Comparison of ENCODE assay signal across 8 mouse cellular contexts in genomic region chr10:80259861-80260641, GRCm38 (mm10). TPM values are rescaled to one million over a fixed set of nuclear protein-coding genes. Genes with fewer than 3 reads are reported as not detected.
DNase-seq lines count a peak whose midpoint lies in the region; ATAC-seq lines count a peak whose summit lies in the region.

No protein-coding gene starts in this region.

- no peaks in the 10 kb centered on the region for H3K9me3 ChIP-seq in limb, embryonic 13.5 days

- DNase-seq in lung, adult 18-20 months, result peak; percentile 29 to 36
- no peak for DNase-seq in lung, postnatal 14 days
- peak; percentile 54 for DNase-seq in embryo, embryonic 9.5 days (ENCODE audit: extremely low spot score)
- DNase-seq in gastrocnemius, postnatal 4 days (ENCODE audit: low spot score in 2 of 2), result peak; percentile 63 to 82
- DNase-seq in kidney, adult 8-10 months, result peak; percentile 81
- peak; percentile 58 for DNase-seq in neural tube, embryonic 10.5 days (ENCODE audit: extremely low spot score, low spot score)

- no peaks in the 10 kb centered on the region for H3K27me3 ChIP-seq in limb, embryonic 13.5 days

- peaks cover 31% of the 10 kb centered on the region for H3K4me1 ChIP-seq in limb, embryonic 13.5 days

- 7% methylated on average over 19 of the region's 19 CpGs for WGBS in limb, embryonic 13.5 days

- H3K4me2 ChIP-seq in limb, embryonic 13.5 days (replicated peaks), result peak overlapping the region; percentile 93

- H3K4me3 ChIP-seq in limb, embryonic 13.5 days, result peak overlapping the region; percentile 55

- no peak for ATAC-seq in limb, embryonic 13.5 days (ENCODE audit: low FRiP score, low read depth)
- no peak for ATAC-seq in megakaryocyte-erythroid progenitor cell, adult 5-6 weeks (replicated peaks; ENCODE audit: low FRiP score, low TSS enrichment, poor library complexity, severe bottlenecking)

- H3K9ac ChIP-seq in limb, embryonic 13.5 days, result peak overlapping the region; percentile 75

- peak overlapping the region; percentile 97 for H3K27ac ChIP-seq in limb, embryonic 13.5 days

- peaks cover 43% of the 10 kb centered on the region for H3K36me3 ChIP-seq in limb, embryonic 13.5 days

RNA-seq across cellular contexts. Expression of gene Gamt, which starts 0.8 kb away (rescaled TPM):
- total RNA-seq in gastrocnemius, postnatal 4 days (2021), result 100 to 1,000 TPM; 446 to 545 TPM
- 57.1 and 58.4 TPM in 2 replicates for polyA plus RNA-seq in limb, embryonic 13.5 days (2015; fragmentation: Nextera tagmentation; extraction: Ambion mirVana)
- 1.2 and 1.7 TPM in 2 replicates for total RNA-seq in megakaryocyte-erythroid progenitor cell, adult 5-6 weeks (2014; fragmentation: Nextera tagmentation)
- 2.1 and 3.0 TPM in 2 replicates for total RNA-seq in megakaryocyte-erythroid progenitor cell, adult 5-6 weeks (2017)

RNA-seq across cellular contexts. Expression of gene Dazap1, which starts 1.2 kb away (rescaled TPM):
- 100 to 1,000 TPM in 1 of 2 experiments, 10 to 100 TPM in 1; 98.9 to 112 TPM for total RNA-seq in gastrocnemius, postnatal 4 days (2021)
- 64.9 and 67.9 TPM in 2 replicates for polyA plus RNA-seq in limb, embryonic 13.5 days (2015; fragmentation: Nextera tagmentation; extraction: Ambion mirVana)
- total RNA-seq in megakaryocyte-erythroid progenitor cell, adult 5-6 weeks (2014; fragmentation: Nextera tagmentation), result 152 and 163 TPM in 2 replicates
- total RNA-seq in megakaryocyte-erythroid progenitor cell, adult 5-6 weeks (2017), result 269 and 335 TPM in 2 replicates

RNA-seq across cellular contexts. Expression of gene Ndufs7, which starts 11.1 kb away (rescaled TPM):
- 100 to 1,000 TPM; 327 to 331 TPM for total RNA-seq in gastrocnemius, postnatal 4 days (2021)
- 298 and 306 TPM in 2 replicates for polyA plus RNA-seq in limb, embryonic 13.5 days (2015; fragmentation: Nextera tagmentation; extraction: Ambion mirVana)
- 196 and 302 TPM in 2 replicates for total RNA-seq in megakaryocyte-erythroid progenitor cell, adult 5-6 weeks (2014; fragmentation: Nextera tagmentation)
- total RNA-seq in megakaryocyte-erythroid progenitor cell, adult 5-6 weeks (2017), result 103 and 168 TPM in 2 replicates

RNA-seq across cellular contexts. Expression of gene Rps15, which starts 32.2 kb away (rescaled TPM):
- total RNA-seq in gastrocnemius, postnatal 4 days (2021), result 1,000 to 10,000 TPM; 1,165 to 1,300 TPM
- polyA plus RNA-seq in limb, embryonic 13.5 days (2015; fragmentation: Nextera tagmentation; extraction: Ambion mirVana), result 908 and 936 TPM in 2 replicates
- 4,307 and 4,493 TPM in 2 replicates for total RNA-seq in megakaryocyte-erythroid progenitor cell, adult 5-6 weeks (2014; fragmentation: Nextera tagmentation)
- 2,815 and 2,969 TPM in 2 replicates for total RNA-seq in megakaryocyte-erythroid progenitor cell, adult 5-6 weeks (2017)

RNA-seq across cellular contexts. Expression of gene Mum1, which starts 33.8 kb away (rescaled TPM):
- total RNA-seq in gastrocnemius, postnatal 4 days (2021), result 10 to 100 TPM; 61.3 to 61.5 TPM
- polyA plus RNA-seq in limb, embryonic 13.5 days (2015; fragmentation: Nextera tagmentation; extraction: Ambion mirVana), result 94.7 and 96.9 TPM in 2 replicates
- 60.8 and 124 TPM in 2 replicates for total RNA-seq in megakaryocyte-erythroid progenitor cell, adult 5-6 weeks (2014; fragmentation: Nextera tagmentation)
- total RNA-seq in megakaryocyte-erythroid progenitor cell, adult 5-6 weeks (2017), result 44.2 and 49.0 TPM in 2 replicates

Comparison
In these comparisons a context has a peak if more than half of its experiments do, and no peak if none do; other contexts are left out.
1. RNA of gene Gamt, which starts 0.8 kb away (total RNA-seq): 446 to 545 TPM in gastrocnemius, postnatal 4 days; 1.2 to 3.0 TPM in megakaryocyte-erythroid progenitor cell, adult 5-6 weeks; every median in the first group is over 100 times any median in the second.